Mouse (Mus musculus) left cerebral cortex, adult 8-10 months (tissue): ENCODE data around the gene Scn5a. TPM values are rescaled to one million over a fixed set of nuclear protein-coding genes. Genes with fewer than 3 reads are reported as not detected.

Experiments used
- DNase-seq, 2 experiments: peaks; one replicate each; pipeline ENCODE4 v3.0.0; 2022; ENCODE audit warnings: low spot score in 2 of 2
- total RNA-seq, 4 experiments: library from RNA; stranded (reverse); gene quantifications; 2 replicates each; pipeline ENCODE4 v1.2.4; 2022

Gene Scn5a
- total RNA-seq, 4 experiments from 2014 or later, result 3.5 to 4.6 (median 4.4) TPM

DNA sequence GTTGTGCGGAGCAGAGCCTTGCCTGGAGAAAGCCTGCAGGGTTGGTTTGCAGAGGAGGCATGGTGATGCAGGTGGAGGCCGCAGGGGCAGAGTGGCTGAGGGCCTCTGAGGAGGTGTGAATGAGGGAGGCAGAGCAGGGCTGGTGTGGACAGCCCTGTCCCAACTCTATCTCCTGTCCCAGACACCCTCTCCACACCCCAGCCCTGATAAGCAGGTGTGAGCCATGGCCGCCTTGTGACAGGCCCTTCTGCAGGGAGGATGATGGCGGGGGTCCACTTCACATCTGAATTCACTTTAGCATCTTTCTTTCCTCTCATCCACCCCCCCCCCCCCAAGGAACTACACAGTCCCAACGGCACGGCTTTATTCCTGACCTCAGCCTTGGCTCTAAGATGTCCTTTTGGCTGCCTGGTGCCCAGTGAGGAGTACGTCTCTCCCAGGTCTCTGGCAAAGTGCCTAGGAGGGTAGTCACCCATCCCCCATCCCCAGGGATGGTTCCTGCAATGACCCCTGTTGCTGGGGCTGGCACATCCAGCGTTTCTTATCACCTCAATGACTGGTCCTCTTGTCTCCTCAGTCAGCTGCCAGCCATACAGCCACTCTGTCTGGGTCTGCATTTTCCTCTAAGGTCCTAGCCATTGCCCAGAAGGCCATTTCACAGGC, 109.0 kb downstream of the Scn5a start:
- DNase-seq, result no peak

DNA sequence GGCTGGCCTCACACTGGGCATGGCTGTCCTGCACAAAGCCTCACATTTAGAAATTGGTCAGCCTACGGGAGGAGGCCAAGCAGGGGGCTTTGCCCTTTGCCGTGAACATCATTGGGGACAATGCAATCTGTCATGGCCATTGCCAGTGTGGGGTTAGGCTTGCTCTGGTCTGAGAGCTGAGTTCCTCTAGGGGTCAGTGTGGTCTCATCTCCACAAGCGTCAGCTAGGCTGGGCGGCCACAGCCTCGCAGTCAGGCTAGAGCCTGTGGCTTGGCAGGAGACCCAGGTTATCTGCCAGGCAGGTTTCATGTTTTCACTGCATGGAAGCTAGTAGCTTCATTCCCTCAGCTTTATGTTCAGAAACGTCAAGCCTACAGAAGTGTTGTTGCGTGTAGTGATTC, 113.2 kb downstream of the Scn5a start:
- DNase-seq, result no peak

GRCm38 (mm10) chr9:119465056-119465455, 113.8 kb downstream of the Scn5a start:
- DNase-seq, result no peak

- peak; percentile 43 to 73 for DNase-seq
Measured at GRCm38 (mm10) chr9:119460410-119460809, 118.4 kb downstream of the Scn5a start.

DNA sequence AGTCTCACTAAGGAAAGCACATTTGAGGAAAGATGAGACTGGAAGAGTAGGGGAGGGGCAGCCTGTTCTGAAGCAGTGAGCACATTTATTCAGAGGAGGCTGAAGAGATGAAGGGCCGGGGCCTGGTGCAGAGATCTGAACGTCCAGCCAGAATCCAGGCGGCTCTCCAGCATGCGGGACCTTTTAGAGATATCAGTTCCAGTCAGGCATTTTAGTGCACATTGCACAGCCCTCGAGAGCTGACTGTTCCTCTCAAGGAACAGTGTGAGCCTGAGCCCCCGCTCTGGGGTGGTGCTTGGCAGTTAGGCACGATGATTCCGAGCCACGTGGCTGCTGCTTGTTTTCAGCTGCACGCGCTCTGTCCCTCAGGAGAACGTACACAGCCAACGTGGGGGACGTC, 121.7 kb downstream of the Scn5a start:
- DNase-seq, result no peak

- no peak for DNase-seq
Measured at GRCm38 (mm10) chr9:119455967-119456366, 122.8 kb downstream of the Scn5a start.

- DNase-seq, result no peak
Measured at GRCm38 (mm10) chr9:119445737-119446136, 133.1 kb downstream of the Scn5a start.

GRCm38 (mm10) chr9:119444738-119445429, 133.9 kb downstream of the Scn5a start, which contains the start of gene Exog:
Gene Exog, plus strand, starts transcription at chr9:119444943.
- peak; percentile 94 to 96 for DNase-seq

DNA sequence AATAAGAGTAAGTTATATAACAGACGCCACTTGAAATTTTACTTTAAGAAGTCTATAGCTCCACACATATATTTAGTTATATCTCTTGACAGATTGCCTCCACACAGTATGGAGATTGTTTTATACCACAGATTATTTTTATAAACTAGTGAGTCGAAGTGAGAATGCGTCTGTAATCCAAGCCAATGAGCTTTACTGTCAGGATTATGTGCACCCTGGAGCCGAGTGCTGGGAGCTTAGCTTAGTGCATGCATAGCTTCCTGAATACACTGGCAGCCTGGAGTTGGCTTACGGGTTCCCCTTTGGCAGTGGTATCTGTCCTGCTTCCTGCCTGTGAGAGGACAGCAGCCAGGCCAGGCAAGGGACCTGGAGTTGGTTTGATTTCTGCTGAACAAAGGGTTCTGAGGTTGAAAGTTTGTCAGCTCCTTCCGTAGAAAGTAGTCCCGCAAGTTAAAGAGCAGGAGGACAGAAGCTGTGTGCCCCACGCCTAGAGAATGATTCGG, 140.3 kb downstream of the Scn5a start:
- no peak for DNase-seq

- no peak for DNase-seq
Measured at GRCm38 (mm10) chr9:119438065-119438464, 140.8 kb downstream of the Scn5a start.

- DNase-seq, result no peak
Measured at GRCm38 (mm10) chr9:119435855-119436254, 143.0 kb downstream of the Scn5a start.

Other genes with a start within 250 kb of the Scn5a start
- gene Acaa1a, start 239.3 kb downstream of the Scn5a start, total RNA-seq, result 10 to 100 TPM; 60.2 to 76.5 (median 66.7) TPM
- 1 to 10 TPM; 7.0 to 8.5 (median 7.6) TPM for gene Myd88, start 237.6 kb downstream of the Scn5a start, total RNA-seq
- 1 to 10 TPM; 5.6 to 6.2 (median 5.8) TPM for gene Xylb, start 221.6 kb downstream of the Scn5a start, total RNA-seq
- gene Slc22a14, start 213.5 kb downstream of the Scn5a start, total RNA-seq, result not detected
- gene Acvr2b, start 176.9 kb downstream of the Scn5a start, total RNA-seq, result 10 to 100 TPM; 14.9 to 18.4 (median 16.7) TPM
- 10 to 100 TPM; 17.9 to 21.2 (median 19.4) TPM for gene Exog, start 134.1 kb downstream of the Scn5a start, total RNA-seq
- under 1 TPM; 0.06 to 0.28 (median 0.13) TPM for gene Scn10a, start 140.3 kb upstream of the Scn5a start, total RNA-seq
- under 1 TPM; 0.15 to 0.27 (median 0.16) TPM for gene Scn11a, start 246.4 kb upstream of the Scn5a start, total RNA-seq